Mouse (Mus musculus) spleen, adult 18-20 months (tissue): ENCODE measurements around the gene Rad18.

Experiments
- DNase-seq, 2 experiments: peaks; one replicate each; pipeline ENCODE4 v3.0.0; 2022; ENCODE audit warnings: mixed read lengths in 2 of 2

Gene Rad18

DNA sequence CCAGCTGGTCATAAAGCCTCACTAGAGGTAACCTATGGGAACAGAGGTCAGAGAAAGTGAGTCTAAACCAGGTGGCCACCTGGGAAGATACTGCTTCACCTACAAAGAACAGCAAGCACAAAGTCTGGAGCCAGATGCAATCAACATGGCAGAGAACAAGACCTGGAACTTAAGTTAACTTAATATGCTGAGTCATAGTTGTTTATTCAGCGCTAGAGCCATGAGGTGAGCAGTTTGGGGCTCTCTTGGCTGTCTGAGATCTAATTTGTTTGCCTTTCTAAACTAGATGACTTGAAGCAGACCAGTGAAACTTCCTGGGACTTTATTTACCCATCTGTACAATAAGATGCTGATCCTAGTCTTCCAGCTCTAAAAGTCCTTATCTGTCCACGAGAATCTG, 12.4 kb downstream of the Rad18 start:
- DNase-seq: no peak

DNA sequence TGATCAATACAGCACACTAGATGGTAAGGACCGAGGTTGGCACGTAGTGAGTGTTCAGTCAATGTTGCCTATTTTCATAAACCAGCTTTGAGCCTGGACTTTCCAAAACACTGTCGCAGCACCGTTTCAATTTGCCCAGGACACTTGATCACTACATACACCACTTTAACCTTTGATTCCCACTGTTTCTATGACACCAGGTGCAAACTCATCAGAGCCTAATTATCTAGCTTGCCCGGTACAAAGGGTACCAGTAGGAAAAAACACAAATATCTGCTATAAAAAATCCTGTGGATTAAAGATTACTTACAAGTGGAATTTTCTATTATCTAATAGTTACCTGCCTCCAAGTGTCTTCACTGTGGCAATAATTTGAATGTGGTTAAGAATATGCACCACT, 64.4 kb downstream of the Rad18 start:
- DNase-seq: no peak

DNA sequence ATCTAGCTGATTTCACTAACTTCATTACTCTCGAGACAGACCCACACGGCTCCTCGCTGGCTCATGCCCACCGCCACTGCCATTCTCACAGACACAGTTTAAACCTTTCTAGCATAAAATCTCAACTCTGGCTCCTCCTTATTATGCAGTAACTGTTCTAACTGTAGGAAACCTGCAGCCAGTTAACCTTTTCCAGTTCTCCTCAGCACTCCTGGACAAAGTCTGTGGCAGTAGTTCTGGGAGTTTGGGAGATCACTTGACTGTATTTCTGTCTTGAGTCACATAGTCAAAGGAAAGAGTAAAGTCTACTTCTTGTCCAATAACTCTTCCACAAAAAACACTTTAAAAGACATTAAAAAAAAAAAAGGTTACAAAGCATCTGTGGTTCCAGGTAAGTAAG, 66.2 kb downstream of the Rad18 start:
- no peak for DNase-seq

DNA sequence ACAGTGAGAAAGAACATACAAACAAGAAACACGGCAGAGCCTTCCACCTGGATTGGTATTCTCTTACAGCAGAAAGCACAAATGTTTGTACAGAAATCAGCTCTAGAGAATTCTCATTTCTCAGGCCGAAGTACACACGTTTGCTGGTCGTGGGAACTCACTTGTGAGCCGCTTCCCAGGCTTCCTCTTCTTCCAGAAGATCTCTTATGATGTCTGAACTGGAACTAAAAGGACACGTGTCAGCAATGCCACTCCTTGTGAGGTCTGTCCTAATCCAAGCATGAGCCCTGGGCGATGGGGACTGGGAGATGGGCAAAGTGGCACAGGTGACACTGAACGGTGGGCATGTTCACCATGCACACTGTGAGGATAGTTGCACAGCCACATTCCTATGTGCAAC, 68.2 kb downstream of the Rad18 start:
- DNase-seq: no peak

DNA sequence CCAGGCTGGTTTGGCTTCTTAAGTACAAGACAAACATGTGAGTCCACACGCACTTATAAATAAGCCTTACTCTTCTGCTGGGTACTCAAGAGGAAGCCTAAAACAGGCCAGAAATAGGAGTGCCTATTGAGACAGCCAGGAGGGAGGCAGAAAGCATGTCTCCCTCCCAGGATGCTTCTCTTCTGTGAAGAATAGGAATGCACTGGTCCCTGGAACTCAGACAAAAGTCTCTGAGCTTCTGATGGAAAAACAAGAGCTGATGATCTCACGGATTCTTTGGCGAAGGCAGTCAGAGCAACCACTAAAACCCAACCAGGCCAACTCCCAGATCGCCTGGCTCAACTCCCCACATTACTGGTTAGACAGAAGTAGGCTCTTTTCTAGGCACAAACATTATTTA, 74.2 kb downstream of the Rad18 start:
- no peak for DNase-seq

DNA sequence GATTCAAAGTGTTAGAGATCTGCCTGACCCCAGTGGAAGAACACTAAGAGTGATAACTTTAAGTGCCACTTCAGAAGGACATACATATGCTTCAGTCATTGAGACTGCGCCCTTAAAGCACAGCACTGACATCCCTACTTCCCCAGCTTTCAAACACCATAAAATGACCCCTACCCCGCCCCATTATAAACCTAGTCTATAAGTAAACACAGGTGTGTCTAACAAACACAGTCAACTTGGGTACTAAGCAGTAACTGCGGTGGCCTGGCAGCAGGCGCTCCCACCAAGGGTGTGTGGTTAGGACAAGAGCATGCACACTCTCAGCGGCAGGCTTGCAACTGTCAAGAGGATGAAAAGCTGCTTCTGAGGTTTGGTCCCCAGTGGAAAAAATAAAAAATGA, 76.5 kb downstream of the Rad18 start:
- no peak for DNase-seq

DNA sequence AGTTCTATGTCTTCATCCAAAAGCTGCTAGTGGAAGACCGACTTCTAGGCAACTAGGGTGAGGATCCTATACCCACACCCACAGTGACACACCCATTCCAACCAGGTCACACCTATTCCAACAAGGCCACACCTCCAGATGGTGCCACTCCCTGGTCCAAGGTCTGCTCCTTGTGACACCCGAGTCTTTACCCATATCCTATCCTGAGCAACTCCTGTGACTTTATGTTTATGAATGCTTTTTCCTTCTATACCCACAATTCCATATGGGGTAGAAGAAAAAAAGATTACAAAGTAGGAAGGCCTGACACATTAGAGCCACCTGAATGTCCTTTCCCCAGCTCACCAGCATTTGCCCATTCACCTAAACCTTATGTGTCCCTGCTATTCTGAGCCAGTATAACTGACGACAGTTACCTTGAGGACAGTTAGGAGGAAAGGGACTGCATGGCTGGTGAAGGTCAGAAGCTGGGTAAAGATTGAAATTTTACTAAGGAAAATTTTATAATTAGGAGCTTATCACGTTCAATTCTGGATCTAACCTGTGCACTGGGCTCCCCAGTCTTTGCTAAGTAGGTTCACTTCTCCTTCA, 78.7 kb downstream of the Rad18 start:
- no peak for DNase-seq

DNA sequence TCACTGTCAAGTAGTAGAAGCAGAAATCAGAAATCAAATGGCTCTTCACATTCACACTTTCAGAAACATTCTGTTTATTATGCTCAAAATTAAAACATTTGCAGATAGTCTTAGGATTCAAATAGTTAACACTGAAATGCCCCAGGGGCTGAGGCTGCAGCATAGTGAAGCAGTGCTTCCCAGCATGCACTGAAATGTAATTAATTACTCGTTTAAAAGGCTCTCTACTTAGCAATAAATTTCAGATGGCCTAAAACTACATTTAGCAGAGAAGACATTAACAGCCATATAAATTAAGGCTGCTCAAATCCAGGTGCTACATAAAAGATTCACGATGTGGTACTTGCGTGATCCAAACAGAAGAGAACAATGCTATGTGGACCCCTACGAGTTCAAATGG, 87.5 kb downstream of the Rad18 start:
- DNase-seq: no peak

DNA sequence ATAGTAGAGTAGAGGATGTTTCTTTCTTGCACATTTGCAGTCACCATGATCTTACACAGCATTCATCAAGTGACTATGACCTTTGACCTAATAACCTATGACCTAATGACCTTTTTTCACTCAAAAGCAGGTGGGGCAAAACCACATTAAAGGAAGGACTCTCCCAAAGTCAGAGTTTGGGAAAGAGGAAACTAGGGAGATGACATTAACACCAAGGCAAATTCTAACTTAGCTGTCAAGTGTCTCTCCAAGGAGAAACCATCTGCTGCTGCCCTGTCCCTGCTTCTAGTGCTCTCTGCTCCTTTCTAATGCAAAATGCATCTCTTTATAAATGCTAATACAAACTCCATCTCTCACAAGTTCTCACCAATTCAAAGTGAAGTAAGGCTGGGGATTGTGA, 92.6 kb downstream of the Rad18 start:
- DNase-seq: no peak

DNA sequence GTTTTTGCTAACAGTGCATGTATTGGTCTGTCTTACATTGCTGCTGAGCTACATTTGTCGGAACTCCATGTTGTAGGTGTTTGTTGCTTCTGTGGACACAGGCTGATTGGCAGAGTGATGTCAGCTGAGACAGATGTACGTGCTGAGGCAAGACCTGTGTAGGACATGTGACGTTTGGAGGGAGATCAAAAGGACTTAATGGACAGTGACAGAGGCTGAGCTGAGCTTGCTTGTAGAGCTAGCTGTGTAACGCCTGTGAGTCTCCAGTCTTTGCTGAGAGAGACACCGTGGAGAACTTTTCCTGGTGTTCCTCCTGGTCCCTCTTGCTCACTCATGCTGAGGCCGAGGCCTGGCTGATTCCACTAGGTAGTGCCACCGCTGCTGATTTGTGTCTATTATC, 101.5 kb downstream of the Rad18 start:
- DNase-seq: no peak

GRCm38 (mm10) chr6:112587912-112588311, 108.6 kb downstream of the Rad18 start:
- DNase-seq: no peak

DNA sequence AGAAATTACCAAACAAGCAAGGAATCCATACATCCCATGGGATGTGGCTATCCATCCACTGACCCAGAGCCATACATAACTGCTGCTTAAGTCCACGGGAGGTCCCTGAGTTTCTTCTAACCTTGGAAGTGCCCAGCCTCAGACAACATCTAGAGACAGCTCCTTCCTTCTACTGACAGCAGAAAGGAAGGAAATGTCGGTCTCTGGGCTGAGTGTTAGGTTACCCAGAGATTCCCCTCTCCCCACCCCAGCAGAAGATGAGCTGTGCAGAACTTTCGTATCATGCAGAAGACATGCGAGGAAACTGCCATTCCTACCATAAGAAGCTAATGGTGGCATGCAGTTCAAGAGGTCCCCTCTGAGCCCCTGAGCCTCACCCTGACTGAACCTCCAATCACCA, 109.5 kb downstream of the Rad18 start:
- no peak for DNase-seq

- DNase-seq: no peak
Measured at GRCm38 (mm10) chr6:112584961-112585360, 111.5 kb downstream of the Rad18 start.

- no peak for DNase-seq
Measured at GRCm38 (mm10) chr6:112582022-112582421, 114.5 kb downstream of the Rad18 start.

GRCm38 (mm10) chr6:112577198-112577597, 119.3 kb downstream of the Rad18 start:
- no peak for DNase-seq

GRCm38 (mm10) chr6:112574558-112574957, 121.9 kb downstream of the Rad18 start:
- DNase-seq: no peak

DNA sequence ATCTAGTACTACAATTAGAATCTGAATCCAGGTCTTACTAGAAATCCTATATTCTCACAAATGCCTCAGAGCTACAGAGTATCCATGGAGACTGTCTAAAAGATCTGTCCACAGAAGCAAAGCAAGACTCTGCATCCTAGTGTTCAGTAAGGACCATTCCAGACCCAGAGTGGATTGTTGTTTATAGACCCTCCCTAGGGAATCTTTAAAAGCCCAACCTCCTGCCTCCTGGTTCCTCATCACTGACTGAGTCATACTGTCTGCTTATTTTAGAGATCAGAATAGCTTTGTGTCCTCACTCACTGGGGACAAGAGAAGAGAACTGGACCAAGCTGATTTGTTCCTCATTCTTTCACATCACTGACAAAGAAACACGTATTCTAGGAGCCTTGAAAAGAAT, 126.1 kb downstream of the Rad18 start:
- DNase-seq: no peak
